Mouse (Mus musculus): ENCODE measurements around the gene Lipt1. TPM values are rescaled to one million over a fixed set of nuclear protein-coding genes. Genes with fewer than 3 reads are reported as not detected.

Lipt1 gene
- total and polyA plus RNA-seq, 2 experiments from 2014 or later = 5.7 to 6.8 TPM

DNA sequence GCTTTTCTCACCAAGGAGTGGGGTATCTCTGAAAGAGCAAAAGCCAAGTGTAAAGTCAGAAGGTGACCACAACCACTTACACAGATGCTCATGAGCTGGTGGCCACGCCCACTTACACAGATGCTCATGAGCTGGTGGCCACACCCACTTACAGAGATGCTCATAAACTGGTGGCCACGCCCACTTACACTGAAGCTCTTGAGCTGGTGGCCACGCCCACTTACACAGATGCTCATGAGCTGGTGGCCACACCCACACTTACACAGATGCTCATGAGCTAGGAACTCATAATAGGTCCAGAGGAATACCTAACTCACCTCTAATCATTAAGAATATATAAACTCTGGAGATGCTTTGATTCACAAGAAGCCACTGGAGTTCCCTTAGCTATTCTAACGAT lies 12.9 kb downstream of the Lipt1 start:
- H3K9ac ChIP-seq (replicated peaks; ENCODE audit: low read length, poor library complexity, severe bottlenecking) = no peak overlapping the region
- H3K4me2 ChIP-seq (ENCODE audit: low read depth, low read length, poor library complexity, severe bottlenecking) = no peak overlapping the region
- ATAC-seq (ENCODE audit: low FRiP score) = no peak
- H3K9me3 ChIP-seq (ENCODE audit: low read length) = no peaks in the 10 kb centered on the region
- no peaks in the 10 kb centered on the region for H3K27me3 ChIP-seq (ENCODE audit: insufficient read depth, low read length)
- H3K4me1 ChIP-seq (ENCODE audit: insufficient read depth, low read length) = peaks cover 5% of the 10 kb centered on the region; the same call in 1 of the 2 replicates
- TF ChIP-seq CTCF (IDR thresholded peaks at IDR 0.05) = no peak
- H3K36me3 ChIP-seq (ENCODE audit: insufficient read depth, low read length) = peaks cover 20% of the 10 kb centered on the region; the same call in 1 of the 2 replicates
- DNase-seq (ENCODE audit: low spot score) = no peak
- 77% methylated on average over 4 of the region's 4 CpGs for WGBS
- H3K4me3 ChIP-seq (ENCODE audit: low read depth, low read length) = no peak overlapping the region
- H3K27ac ChIP-seq (ENCODE audit: low read depth, low read length) = no peak overlapping the region

DNA sequence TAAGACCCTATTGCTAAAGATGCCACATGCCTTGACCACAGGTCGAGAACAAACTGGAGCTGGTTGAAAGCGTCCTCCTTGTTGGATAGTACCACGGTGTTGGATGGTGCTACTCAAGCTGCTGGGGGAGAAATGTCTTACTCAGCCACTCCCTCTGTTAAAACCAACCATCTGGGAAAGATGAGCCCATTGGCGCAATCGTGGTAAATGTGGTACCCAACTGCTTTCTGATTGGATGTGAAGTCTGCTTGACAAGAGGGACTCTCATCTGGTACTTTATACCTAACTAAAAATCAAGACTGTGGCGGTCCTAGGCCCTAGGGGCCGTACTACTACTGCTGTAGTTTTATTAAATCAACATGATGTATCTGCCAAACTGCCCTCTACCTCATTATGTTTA lies 17.7 kb downstream of the Lipt1 start:
- H3K4me2 ChIP-seq (ENCODE audit: low read depth, low read length, poor library complexity, severe bottlenecking) = peak overlapping the region; percentile 78
- peaks cover under 1% of the 10 kb centered on the region; the same call in 1 of the 2 replicates for H3K36me3 ChIP-seq (ENCODE audit: insufficient read depth, low read length)
- H3K9ac ChIP-seq (replicated peaks; ENCODE audit: low read length, poor library complexity, severe bottlenecking) = no peak overlapping the region
- no peak overlapping the region for H3K27ac ChIP-seq (ENCODE audit: low read depth, low read length)
- DNase-seq (ENCODE audit: low spot score) (no peak), ATAC-seq (ENCODE audit: low FRiP score) (no peak)
- H3K9me3 ChIP-seq (ENCODE audit: low read length) = no peaks in the 10 kb centered on the region
- peak overlapping the region; percentile 62; the same call in 1 of the 2 replicates for H3K4me3 ChIP-seq (ENCODE audit: low read depth, low read length)
- TF ChIP-seq CTCF (IDR thresholded peaks at IDR 0.05) = no peak
- no peaks in the 10 kb centered on the region for H3K27me3 ChIP-seq (ENCODE audit: insufficient read depth, low read length)
- peaks cover 7% of the 10 kb centered on the region; the same call in 1 of the 2 replicates for H3K4me1 ChIP-seq (ENCODE audit: insufficient read depth, low read length)
- WGBS = 86% methylated on average over 7 of the region's 7 CpGs

DNA sequence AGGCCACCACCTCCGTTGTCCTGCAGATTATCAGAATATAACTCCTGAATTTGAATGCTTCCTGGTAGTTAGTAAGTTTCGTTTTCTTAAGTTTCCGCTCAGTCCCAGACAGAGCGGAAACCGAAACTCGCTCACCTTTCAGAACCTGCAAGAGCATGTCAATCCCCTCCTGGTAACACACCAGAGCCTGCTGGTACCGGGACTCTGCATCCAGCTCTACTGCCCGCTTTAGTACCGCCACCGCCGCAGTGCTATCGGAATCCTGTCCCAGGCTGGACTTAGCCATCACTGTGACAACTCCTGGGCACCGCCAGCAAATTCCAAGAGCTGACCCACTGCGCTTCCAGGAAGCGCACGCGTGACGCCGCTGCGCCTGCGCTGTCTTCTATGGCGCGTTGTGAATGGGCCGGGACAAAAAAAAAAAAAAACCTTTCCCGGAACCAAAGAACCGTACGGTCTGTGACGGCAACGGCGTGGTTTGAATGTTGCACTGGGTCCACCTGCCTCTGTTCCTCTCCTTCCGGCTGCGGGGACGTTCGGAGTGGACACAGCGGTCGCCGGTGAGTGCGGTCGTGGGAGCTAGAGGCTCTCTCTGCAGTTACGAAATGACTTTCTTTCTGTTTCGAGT lies 18.6 kb downstream of the Lipt1 start, which contains the start of the genes Mitd1 and Mrpl30:
TSS of gene Mitd1 (minus strand) at position 387 of the 628 bp plus-strand sequence.
TSS of gene Mrpl30 (plus strand) at position 453 of the 628 bp plus-strand sequence.
- H3K27me3 ChIP-seq (ENCODE audit: insufficient read depth, low read length) = no peaks in the 10 kb centered on the region
- H3K36me3 ChIP-seq (ENCODE audit: insufficient read depth, low read length) = peaks cover 9% of the 10 kb centered on the region
- WGBS = under 1% methylated on average over 41 of the region's 41 CpGs
- peak within 1 kb of the TSS; percentile 51 for H3K9ac ChIP-seq (replicated peaks; ENCODE audit: low read length, poor library complexity, severe bottlenecking)
- peak; percentile 96 for DNase-seq (ENCODE audit: low spot score)
- ATAC-seq (ENCODE audit: low FRiP score) = peak; percentile 94
- peak within 1 kb of the TSS; percentile 78 for H3K4me2 ChIP-seq (ENCODE audit: low read depth, low read length, poor library complexity, severe bottlenecking)
- TF ChIP-seq CTCF (IDR thresholded peaks at IDR 0.05) = no peak
- H3K9me3 ChIP-seq (ENCODE audit: low read length) = no peaks in the 10 kb centered on the region
- peak within 1 kb of the TSS; percentile 62 for H3K4me3 ChIP-seq (ENCODE audit: low read depth, low read length)
- peak within 1 kb of the TSS; percentile 47 for H3K27ac ChIP-seq (ENCODE audit: low read depth, low read length)
- H3K4me1 ChIP-seq (ENCODE audit: insufficient read depth, low read length) = peaks cover 7% of the 10 kb centered on the region; the same call in 1 of the 2 replicates

DNA sequence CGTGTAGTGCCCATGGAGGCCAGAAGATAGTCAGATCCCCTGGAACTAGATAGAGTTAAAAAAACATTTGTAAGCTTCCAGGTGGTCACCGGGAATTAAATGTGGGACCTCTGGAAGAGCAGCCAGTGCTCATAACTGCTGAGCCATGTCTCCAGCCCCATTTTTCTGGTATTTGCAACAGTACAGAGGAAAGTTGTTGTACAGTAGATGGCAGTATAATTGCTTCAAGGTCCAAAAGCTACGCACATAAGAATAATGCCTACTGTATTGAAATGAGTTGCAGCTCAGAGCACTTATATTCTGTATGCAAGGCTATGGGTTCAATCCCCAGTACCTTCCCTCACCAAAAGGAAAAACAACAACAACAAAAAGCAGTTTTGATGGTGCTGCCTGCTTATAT lies 19.9 kb downstream of the Lipt1 start:
- H3K36me3 ChIP-seq (ENCODE audit: insufficient read depth, low read length) = peaks cover 18% of the 10 kb centered on the region
- H3K4me1 ChIP-seq (ENCODE audit: insufficient read depth, low read length) = peaks cover 7% of the 10 kb centered on the region; the same call in 1 of the 2 replicates
- DNase-seq (ENCODE audit: low spot score) (peak; percentile 19), ATAC-seq (ENCODE audit: low FRiP score) (no peak)
- 61% methylated on average over 3 of the region's 3 CpGs for WGBS
- no peak overlapping the region for H3K27ac ChIP-seq (ENCODE audit: low read depth, low read length)
- H3K9ac ChIP-seq (replicated peaks; ENCODE audit: low read length, poor library complexity, severe bottlenecking) = no peak overlapping the region
- peak; percentile 63 for TF ChIP-seq CTCF (IDR thresholded peaks at IDR 0.05)
- H3K9me3 ChIP-seq (ENCODE audit: low read length) = no peaks in the 10 kb centered on the region
- H3K4me3 ChIP-seq (ENCODE audit: low read depth, low read length) = peak overlapping the region; percentile 62
- H3K27me3 ChIP-seq (ENCODE audit: insufficient read depth, low read length) = no peaks in the 10 kb centered on the region
- peak overlapping the region; percentile 78 for H3K4me2 ChIP-seq (ENCODE audit: low read depth, low read length, poor library complexity, severe bottlenecking)

DNA sequence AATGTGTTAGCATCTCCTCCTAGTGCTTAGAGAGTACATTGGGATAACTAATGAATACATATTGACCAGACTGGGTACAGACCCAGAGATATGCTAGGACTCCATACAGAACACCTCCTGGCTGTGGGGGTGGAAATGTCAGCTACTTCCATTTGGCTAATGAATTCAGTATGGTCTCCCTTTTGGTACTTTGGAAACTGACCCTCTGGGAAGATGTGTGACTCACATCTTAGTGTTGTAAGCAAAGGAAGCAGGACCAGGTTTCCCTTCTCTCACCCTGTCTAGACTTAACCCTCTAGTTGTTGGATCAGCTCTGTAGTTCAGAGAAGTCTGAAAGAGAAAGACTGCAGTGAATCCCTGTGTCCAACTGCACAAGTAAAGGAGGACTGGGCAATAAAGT lies 23.1 kb downstream of the Lipt1 start:
- H3K4me1 ChIP-seq (ENCODE audit: insufficient read depth, low read length) = peaks cover 1% of the 10 kb centered on the region; the same call in 1 of the 2 replicates
- H3K4me3 ChIP-seq (ENCODE audit: low read depth, low read length) = no peak overlapping the region
- H3K9ac ChIP-seq (replicated peaks; ENCODE audit: low read length, poor library complexity, severe bottlenecking) = no peak overlapping the region
- TF ChIP-seq CTCF (IDR thresholded peaks at IDR 0.05) = no peak
- H3K4me2 ChIP-seq (ENCODE audit: low read depth, low read length, poor library complexity, severe bottlenecking) = no peak overlapping the region
- H3K9me3 ChIP-seq (ENCODE audit: low read length) = no peaks in the 10 kb centered on the region
- peaks cover 31% of the 10 kb centered on the region for H3K36me3 ChIP-seq (ENCODE audit: insufficient read depth, low read length)
- DNase-seq (ENCODE audit: low spot score) (no peak), ATAC-seq (ENCODE audit: low FRiP score) (no peak)
- H3K27me3 ChIP-seq (ENCODE audit: insufficient read depth, low read length) = no peaks in the 10 kb centered on the region
- no peak overlapping the region for H3K27ac ChIP-seq (ENCODE audit: low read depth, low read length)

DNA sequence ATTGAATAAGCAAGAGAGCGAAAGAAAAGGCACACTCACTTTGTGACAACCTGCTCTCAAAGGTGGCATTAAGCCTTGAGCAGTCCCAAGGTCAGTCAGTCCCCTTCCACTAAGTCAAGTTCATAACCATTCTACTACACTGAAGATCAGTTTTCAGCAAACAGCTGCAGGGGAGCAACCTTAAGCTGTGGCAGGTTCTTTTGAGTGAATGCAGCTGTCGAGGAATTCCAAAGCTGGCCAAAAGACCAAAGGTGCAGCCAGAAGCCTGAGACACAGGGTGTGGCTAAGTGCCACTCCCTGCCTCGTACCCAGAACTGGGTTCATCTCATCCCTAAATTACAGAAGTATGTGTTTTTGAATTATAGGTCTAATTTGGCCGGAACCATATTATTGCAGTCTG lies 28.3 kb downstream of the Lipt1 start:
- 75% methylated on average over 4 of the region's 4 CpGs for WGBS
- no peak overlapping the region for H3K4me3 ChIP-seq (ENCODE audit: low read depth, low read length)
- H3K27ac ChIP-seq (ENCODE audit: low read depth, low read length) = no peak overlapping the region
- DNase-seq (ENCODE audit: low spot score) (no peak), ATAC-seq (ENCODE audit: low FRiP score) (no peak)
- no peak overlapping the region for H3K9ac ChIP-seq (replicated peaks; ENCODE audit: low read length, poor library complexity, severe bottlenecking)
- no peaks in the 10 kb centered on the region for H3K27me3 ChIP-seq (ENCODE audit: insufficient read depth, low read length)
- no peak overlapping the region for H3K4me2 ChIP-seq (ENCODE audit: low read depth, low read length, poor library complexity, severe bottlenecking)
- H3K4me1 ChIP-seq (ENCODE audit: insufficient read depth, low read length) = no peaks in the 10 kb centered on the region
- no peak for TF ChIP-seq CTCF (IDR thresholded peaks at IDR 0.05)
- no peaks in the 10 kb centered on the region for H3K9me3 ChIP-seq (ENCODE audit: low read length)
- peaks cover 35% of the 10 kb centered on the region for H3K36me3 ChIP-seq (ENCODE audit: insufficient read depth, low read length)
